Mouse (Mus musculus) CH12.LX (cell line): ENCODE results near the gene Keap1. TPM values are rescaled to one million over a fixed set of nuclear protein-coding genes. Genes with fewer than 3 reads are reported as not detected.

ENCODE experiments used
- DNase-seq: peaks from one replicate; pipeline ENCODE4 v3.0.0-alpha.2; 2013; ENCODE audit errors: extremely low read depth
- H3K27ac ChIP-seq: 2 replicates; pipeline ENCODE4 v1.5.1; 2012; ENCODE audit warnings: low read depth, mild to moderate bottlenecking, control low read depth, moderate library complexity; ENCODE audit not compliant: insufficient read depth
- H3K27me3 ChIP-seq: replicated peaks from 2 replicates; pipeline ENCODE3; 2012; ENCODE audit warnings: inconsistent platforms
- H3K36me3 ChIP-seq, 2 experiments: replicated peaks in 1 of 2; 2 replicates each; pipeline versions ENCODE3 to v1.6.1; 2012; ENCODE audit warnings: inconsistent platforms in 1 of 2, low read length in 1 of 2, mild to moderate bottlenecking in 1 of 2, mixed read lengths in 1 of 2, moderate library complexity in 1 of 2; ENCODE audit not compliant: control insufficient read depth in 1 of 2, insufficient read depth in 1 of 2
- H3K4me1 ChIP-seq, 2 experiments: 2 replicates each; pipeline ENCODE4 v1.6.1; 2012; ENCODE audit warnings: inconsistent platforms in 1 of 2, moderate library complexity in 1 of 2; ENCODE audit not compliant: insufficient read depth in 2 of 2, control insufficient read depth in 1 of 2
- H3K4me2 ChIP-seq: 2 replicates; pipeline ENCODE4 v1.6.1; 2012; ENCODE audit warnings: low read depth, mild to moderate bottlenecking, control low read depth; ENCODE audit not compliant: poor library complexity, insufficient read depth, severe bottlenecking
- H3K4me3 ChIP-seq, 3 experiments: fragments of 150-350 bp in 1 of 3; sonication (generic) in 1 of 3; replicated peaks in 1 of 3; 2 replicates each; pipeline versions ENCODE3 to v1.5.1; 2011 to 2012; ENCODE audit warnings: low read depth in 2 of 3, low read length in 2 of 3, mild to moderate bottlenecking in 2 of 3, moderate library complexity in 2 of 3, control low read depth in 1 of 3, improper control_type of control experiment in 1 of 3, inconsistent platforms in 1 of 3, mixed read lengths in 1 of 3; ENCODE audit not compliant: poor library complexity in 1 of 3
- H3K79me2 ChIP-seq: replicated peaks from 2 replicates; pipeline ENCODE4 v1.6.1; 2012; ENCODE audit warnings: mild to moderate bottlenecking, moderate library complexity; ENCODE audit not compliant: control insufficient read depth, poor library complexity, insufficient read depth, severe bottlenecking; ENCODE audit errors: extremely low read depth
- H3K9ac ChIP-seq: 2 replicates; pipeline ENCODE4 v1.6.1; 2012; ENCODE audit warnings: low read depth, mild to moderate bottlenecking, control low read depth, moderate library complexity; ENCODE audit not compliant: insufficient read depth
- H3K9me3 ChIP-seq: replicated peaks from 2 replicates; pipeline ENCODE3; 2012; ENCODE audit warnings: low read length, inconsistent platforms, mixed read lengths
- BHLHE40 ChIP-seq: IDR thresholded peaks from 2 replicates; pipeline ENCODE4 v1.6.1; 2011; ENCODE audit warnings: mild to moderate bottlenecking, low read depth, low read length, improper control_type of control experiment
- CTCF ChIP-seq, 2 experiments: IDR thresholded peaks in 1 of 2; conservative IDR thresholded peaks in 1 of 2; 2 replicates each; pipeline ENCODE4 v1.5.1; 2011 to 2012; ENCODE audit warnings: low read depth in 2 of 2, low read length in 2 of 2, improper control_type of control experiment in 1 of 2, inconsistent platforms in 1 of 2, mild to moderate bottlenecking in 1 of 2, moderate library complexity in 1 of 2
- ELF1 ChIP-seq: IDR thresholded peaks from 2 replicates; pipeline ENCODE4 v1.6.1; 2014; ENCODE audit warnings: low read depth, mild to moderate bottlenecking, inconsistent platforms, low read length, improper control_type of control experiment
- GABPA ChIP-seq: IDR thresholded peaks from 2 replicates; pipeline ENCODE4 v1.6.1; 2012; ENCODE audit warnings: low read depth, low read length, improper control_type of control experiment, inconsistent platforms; ENCODE audit not compliant: insufficient replicate concordance
- HCFC1 ChIP-seq: IDR thresholded peaks from 2 replicates; pipeline ENCODE4 v1.6.1; 2012; ENCODE audit warnings: low read depth, mild to moderate bottlenecking, inconsistent platforms, low read length, improper control_type of control experiment
- IRF4 ChIP-seq: IDR thresholded peaks from 2 replicates; pipeline ENCODE4 v1.6.1; 2014; ENCODE audit warnings: low read depth, mild to moderate bottlenecking, inconsistent platforms, low read length, improper control_type of control experiment
- JUN ChIP-seq: IDR thresholded peaks from 2 replicates; pipeline ENCODE4 v1.6.1; 2011; ENCODE audit warnings: low read depth, mild to moderate bottlenecking, low read length, improper control_type of control experiment, moderate library complexity; ENCODE audit not compliant: insufficient read depth
- JUND ChIP-seq: conservative IDR thresholded peaks from 2 replicates; pipeline ENCODE4 v1.6.1; 2011; ENCODE audit warnings: low read depth, low read length, improper control_type of control experiment
- KAT2A ChIP-seq: IDR thresholded peaks from 2 replicates; pipeline ENCODE4 v1.6.1; 2012; ENCODE audit warnings: low read length, improper control_type of control experiment, inconsistent platforms; ENCODE audit not compliant: insufficient replicate concordance
- MAZ ChIP-seq: IDR thresholded peaks from 2 replicates; pipeline ENCODE4 v1.6.1; 2012; ENCODE audit warnings: low read depth, mild to moderate bottlenecking, inconsistent platforms, low read length, improper control_type of control experiment, moderate library complexity
- MEF2A ChIP-seq: IDR thresholded peaks from 2 replicates; pipeline ENCODE4 v1.6.1; 2014; ENCODE audit warnings: low read depth, mild to moderate bottlenecking, inconsistent platforms, low read length, improper control_type of control experiment, borderline replicate concordance
- MXI1 ChIP-seq: IDR thresholded peaks from 2 replicates; pipeline ENCODE4 v1.6.1; 2011; ENCODE audit warnings: mild to moderate bottlenecking, low read depth, low read length, improper control_type of control experiment
- MYC ChIP-seq: IDR thresholded peaks from 2 replicates; pipeline ENCODE4 v1.6.1; 2011; ENCODE audit warnings: low read depth, mild to moderate bottlenecking, improper control_type of control experiment, low read length
- NELFE ChIP-seq: IDR thresholded peaks from 2 replicates; pipeline ENCODE4 v1.6.1; 2011; ENCODE audit warnings: low read depth, low read length, improper control_type of control experiment
- NRF1 ChIP-seq: IDR thresholded peaks from 2 replicates; pipeline ENCODE4 v1.6.1; 2014; ENCODE audit warnings: low read depth, mild to moderate bottlenecking, inconsistent platforms, low read length, improper control_type of control experiment, moderate library complexity
- PAX5 ChIP-seq: IDR thresholded peaks from 2 replicates; pipeline ENCODE4 v1.6.1; 2012; ENCODE audit warnings: low read length, inconsistent platforms, mixed read lengths
- RAD21 ChIP-seq: IDR thresholded peaks from 2 replicates; pipeline ENCODE4 v1.6.1; 2011; ENCODE audit warnings: low read depth, mild to moderate bottlenecking, low read length, improper control_type of control experiment, moderate library complexity
- SIN3A ChIP-seq: IDR thresholded peaks from 2 replicates; pipeline ENCODE4 v1.6.1; 2012; ENCODE audit warnings: low read length, improper control_type of control experiment, inconsistent platforms
- SMC3 ChIP-seq: IDR thresholded peaks from 2 replicates; pipeline ENCODE4 v1.6.1; 2011; ENCODE audit warnings: low read depth, low read length, improper control_type of control experiment
- TBP ChIP-seq: conservative IDR thresholded peaks from 2 replicates; pipeline ENCODE4 v1.6.1; 2011; ENCODE audit warnings: low read depth, low read length, improper control_type of control experiment
- TCF12 ChIP-seq: IDR thresholded peaks from 2 replicates; pipeline ENCODE4 v1.6.1; 2014; ENCODE audit warnings: low read depth, mild to moderate bottlenecking, inconsistent platforms, low read length, improper control_type of control experiment
- ZC3H11A ChIP-seq: IDR thresholded peaks from 2 replicates; pipeline ENCODE4 v1.6.1; 2012; ENCODE audit warnings: low read depth, mild to moderate bottlenecking, inconsistent platforms, low read length, improper control_type of control experiment
- ZNF384 ChIP-seq: IDR thresholded peaks from 2 replicates; pipeline ENCODE4 v1.6.1; 2012; ENCODE audit warnings: low read depth, low read length, improper control_type of control experiment, inconsistent platforms
- dilution Hi-C: fragments of 300-500 bp; cut with MboI; formaldehyde crosslinking; loops from 2 replicates; pipeline ENCODE4 v1.14.3; 2020; ENCODE audit warnings: low sequenced_read_pairs; ENCODE audit not compliant: extremely low pct_unique_long_range_greater_than_20kb, extremely low pct_ligation_motif_present
- in situ Hi-C: fragments of 300-500 bp; cut with MboI; formaldehyde crosslinking; loops from 3 replicates; pipeline ENCODE4 v1.14.3; 2019; ENCODE audit warnings: low sequenced_read_pairs, low pct_ligation_motif_present, low pct_unique_long_range_greater_than_20kb, mixed read lengths
- polyA plus RNA-seq: library from polyadenylated mRNA; unstranded; fragments of >175 nt; gene quantifications from 2 replicates; pipeline ENCODE4 v1.2.1, GENCODE M21; 2012; ENCODE audit warnings: low read depth; ENCODE audit not compliant: insufficient read length
- total RNA-seq, 2 experiments: library from RNA; depleted of rRNA; stranded (reverse); fragments of 300-350 nt in 1 of 2; fragments of >200 nt in 1 of 2; gene quantifications; 2 replicates each; pipeline ENCODE4 v1.2.3; 2012 to 2014

Gene Keap1
- total and polyA plus RNA-seq, 3 experiments = 18.4 to 41.7 (median 31.2) TPM

GRCm38 (mm10) chr9:21241343-21241742 lies 2.2 kb upstream of the Keap1 start:
- peaks cover 18% of the 10 kb centered on the region for H3K79me2 ChIP-seq
- no peak overlapping the region for H3K4me3 ChIP-seq
- no peak for TF ChIP-seq MXI1
- TF ChIP-seq IRF4 = peak; percentile 41; the same call in 1 of the 2 replicates
- TF ChIP-seq NELFE = peak; percentile 81; the same call in 1 of the 2 replicates
- no peak for TF ChIP-seq JUN
- TF ChIP-seq ZNF384 = peak; percentile 26; the same call in 1 of the 2 replicates
- TF ChIP-seq GABPA = no peak
- peak; percentile 34; the same call in 1 of the 2 replicates for TF ChIP-seq SIN3A
- no peak for TF ChIP-seq PAX5
- 0 out of 2 replicates have a peak, but pooled peaks have one; percentile 37 for TF ChIP-seq MYC
- no peak for TF ChIP-seq MAZ
- TF ChIP-seq TBP = no peak
- TF ChIP-seq HCFC1 = peak; percentile 35; the same call in 1 of the 2 replicates
- TF ChIP-seq RAD21 = peak; percentile 74
- peak; percentile 38; the same call in 1 of the 2 replicates for TF ChIP-seq MEF2A
- peak; percentile 89 for TF ChIP-seq SMC3
- no peak for TF ChIP-seq ELF1
- no peak for TF ChIP-seq ZC3H11A
- 0 out of 2 replicates have a peak, but pooled peaks have one; percentile 19 for TF ChIP-seq BHLHE40
- TF ChIP-seq KAT2A = no peak
- TF ChIP-seq NRF1 = no peak
- TF ChIP-seq TCF12 = peak; percentile 61; the same call in 1 of the 2 replicates
- TF ChIP-seq CTCF (conservative IDR thresholded peaks at IDR 0.05 in 1 of 2, IDR thresholded peaks at IDR 0.05 in 1 of 2; ENCODE audit: low read depth in 2 of 2, low read length in 2 of 2) = peak; percentile 85 to 100
- no peak for TF ChIP-seq JUND
- H3K27ac ChIP-seq = no peak overlapping the region
- no peak overlapping the region for H3K4me2 ChIP-seq
- peaks cover 9 to 24% of the 10 kb centered on the region in 2 experiments for H3K4me1 ChIP-seq
- in situ Hi-C loops = no loop called here
- H3K36me3 ChIP-seq = peaks cover 0 to 7% of the 10 kb centered on the region in 2 experiments
- peaks cover 9% of the 10 kb centered on the region for H3K9me3 ChIP-seq
- peaks cover 4% of the 10 kb centered on the region for H3K27me3 ChIP-seq
- peak; percentile 92 for DNase-seq
- dilution Hi-C loops = no loop called here
- no peak overlapping the region for H3K9ac ChIP-seq
